Mouse (Mus musculus) olfactory bulb, adult 2 months (tissue): ENCODE results near the gene 1700092M07Rik.

Experiments
- CTCF ChIP-seq: fragments of 200-500 bp; IDR thresholded peaks from 2 replicates; pipeline ENCODE4 v1.5.1; 2012; ENCODE audit warnings: low read depth, mild to moderate bottlenecking, low read length, moderate library complexity; ENCODE audit not compliant: insufficient read depth
- POLR2A ChIP-seq: fragments of 200-500 bp; IDR thresholded peaks from 2 replicates; pipeline ENCODE4 v1.6.1; 2012; ENCODE audit warnings: mild to moderate bottlenecking, low read depth, low read length, moderate library complexity; ENCODE audit not compliant: insufficient read depth

GRCm38 (mm10) chr19:8745382-8745781, 4.9 kb downstream of the 1700092M07Rik start:
- TF ChIP-seq CTCF = no peak
- TF ChIP-seq POLR2A = no peak
